Mouse (Mus musculus) spleen, postnatal 4 days (tissue): ENCODE results near the gene Nexn.

ENCODE experiments used
- DNase-seq, 2 experiments: peaks; one replicate each; pipeline ENCODE4 v3.0.0; 2022; ENCODE audit warnings: low spot score in 2 of 2

Gene Nexn

GRCm38 (mm10) chr3:152278431-152278830 is 12.3 kb upstream of the Nexn start:
- DNase-seq = no peak

- no peak for DNase-seq
Measured at GRCm38 (mm10) chr3:152277912-152278311, 11.8 kb upstream of the Nexn start.

GRCm38 (mm10) chr3:152276935-152277334 is 10.8 kb upstream of the Nexn start:
- DNase-seq = no peak

- DNase-seq = no peak
Measured at GRCm38 (mm10) chr3:152275008-152275407, 8.9 kb upstream of the Nexn start.

GRCm38 (mm10) chr3:152272974-152273685 is 7.0 kb upstream of the Nexn start:
- no peak for DNase-seq

- DNase-seq = no peak
Measured at GRCm38 (mm10) chr3:152271876-152272275, 5.7 kb upstream of the Nexn start.

- no peak for DNase-seq
Measured at GRCm38 (mm10) chr3:152271071-152271710, 5.0 kb upstream of the Nexn start.

- DNase-seq = no peak
Measured at GRCm38 (mm10) chr3:152268099-152268498, 1.9 kb upstream of the Nexn start.

GRCm38 (mm10) chr3:152265351-152266035 is 657 bp downstream of the Nexn start:
- no peak for DNase-seq

GRCm38 (mm10) chr3:152264830-152265229 is 1.3 kb downstream of the Nexn start:
- no peak for DNase-seq

- DNase-seq = no peak
Measured at GRCm38 (mm10) chr3:152264374-152264773, 1.8 kb downstream of the Nexn start.

GRCm38 (mm10) chr3:152261948-152262347 is 4.2 kb downstream of the Nexn start:
- no peak for DNase-seq

- no peak for DNase-seq
Measured at GRCm38 (mm10) chr3:152261436-152261835, 4.7 kb downstream of the Nexn start.

GRCm38 (mm10) chr3:152260362-152260761 is 5.8 kb downstream of the Nexn start:
- DNase-seq = no peak

- DNase-seq = peak; percentile 67 to 80
Measured at GRCm38 (mm10) chr3:152259409-152259808, 6.7 kb downstream of the Nexn start.

- no peak for DNase-seq
Measured at GRCm38 (mm10) chr3:152257528-152257927, 8.6 kb downstream of the Nexn start.

- no peak for DNase-seq
Measured at GRCm38 (mm10) chr3:152250487-152250886, 15.7 kb downstream of the Nexn start.

- no peak for DNase-seq
Measured at GRCm38 (mm10) chr3:152247708-152248107, 18.4 kb downstream of the Nexn start.

- DNase-seq = no peak
Measured at GRCm38 (mm10) chr3:152245273-152245910, 20.8 kb downstream of the Nexn start.

- no peak for DNase-seq
Measured at GRCm38 (mm10) chr3:152243304-152243703, 22.8 kb downstream of the Nexn start.

- no peak for DNase-seq
Measured at GRCm38 (mm10) chr3:152241098-152241497, 25.1 kb downstream of the Nexn start.

- no peak for DNase-seq
Measured at GRCm38 (mm10) chr3:152239592-152239991, 26.6 kb downstream of the Nexn start.
